Mouse (Mus musculus): ENCODE measurements at regions not wholly inside any gene's neighbourhood (a gene's known extent, or its start where the extent isn't known, plus 50 kb on each side); places are given as distances from the start of the nearest gene placed in this dataset.

- H3K9me3 ChIP-seq (ENCODE audit: control insufficient read depth, low read length): no peaks in the 10 kb centered on the region
- 40% methylated on average over 4 of the region's 4 CpGs for WGBS
- ATAC-seq (replicated peaks; ENCODE audit: low FRiP score, low TSS enrichment, low read depth) (no peak), DNase-seq (ENCODE audit: low spot score) (no peak)
- no peak overlapping the region for H3K4me3 ChIP-seq (ENCODE audit: low read depth, low read length)
- no peak overlapping the region for H3K4me2 ChIP-seq (ENCODE audit: low read length)
- H3K4me1 ChIP-seq (replicated peaks; ENCODE audit: control insufficient read depth, insufficient read depth, low read length): no peaks in the 10 kb centered on the region
- H3K36me3 ChIP-seq (ENCODE audit: control insufficient read depth, insufficient read depth, low read length): no peaks in the 10 kb centered on the region
- H3K27ac ChIP-seq (ENCODE audit: low read depth): no peak overlapping the region
- H3K27me3 ChIP-seq (replicated peaks; ENCODE audit: control insufficient read depth, insufficient read depth, low read length): no peaks in the 10 kb centered on the region
- H3K9ac ChIP-seq (ENCODE audit: low read length): no peak overlapping the region
Measured at GRCm38 (mm10) chr12:94580345-94580744, 1111.7 kb upstream of the Flrt2 start.

- H3K4me3 ChIP-seq (ENCODE audit: low read depth, low read length): no peak overlapping the region
- H3K4me1 ChIP-seq (replicated peaks; ENCODE audit: control insufficient read depth, insufficient read depth, low read length): no peaks in the 10 kb centered on the region
- no peak overlapping the region for H3K4me2 ChIP-seq (ENCODE audit: low read length)
- no peak overlapping the region for H3K27ac ChIP-seq (ENCODE audit: low read depth)
- H3K9me3 ChIP-seq (ENCODE audit: control insufficient read depth, low read length): no peaks in the 10 kb centered on the region
- ATAC-seq (replicated peaks; ENCODE audit: low FRiP score, low TSS enrichment, low read depth): no peak
- DNase-seq (ENCODE audit: low spot score): no peak
- H3K27me3 ChIP-seq (replicated peaks; ENCODE audit: control insufficient read depth, insufficient read depth, low read length): no peaks in the 10 kb centered on the region
- WGBS: 47% methylated on average over 1 of the region's 1 CpGs
- H3K36me3 ChIP-seq (ENCODE audit: control insufficient read depth, insufficient read depth, low read length): no peaks in the 10 kb centered on the region
- H3K9ac ChIP-seq (ENCODE audit: low read length): no peak overlapping the region
Measured at GRCm38 (mm10) chr12:94584309-94584708, 1107.7 kb upstream of the Flrt2 start.

- Histone ChIP-seq H3K4me2 (ENCODE audit: low read length) (no peak overlapping the region), H3K27ac (ENCODE audit: low read depth) (no peak overlapping the region), H3K9me3 (ENCODE audit: control insufficient read depth, low read length) (no peaks in the 10 kb centered on the region), H3K4me3 (ENCODE audit: low read depth, low read length) (no peak overlapping the region), H3K4me1 (replicated peaks; ENCODE audit: control insufficient read depth, insufficient read depth, low read length) (no peaks in the 10 kb centered on the region), H3K27me3 (replicated peaks; ENCODE audit: control insufficient read depth, insufficient read depth, low read length) (no peaks in the 10 kb centered on the region), H3K9ac (ENCODE audit: low read length) (no peak overlapping the region), H3K36me3 (ENCODE audit: control insufficient read depth, insufficient read depth, low read length) (no peaks in the 10 kb centered on the region)
- 67% methylated on average over 4 of the region's 4 CpGs for WGBS
- ATAC-seq (replicated peaks; ENCODE audit: low FRiP score, low TSS enrichment, low read depth) (no peak), DNase-seq (ENCODE audit: low spot score) (no peak)
Measured at GRCm38 (mm10) chr12:94587031-94587430, 1105.0 kb upstream of the Flrt2 start.

GRCm38 (mm10) chr12:94588599-94588998 lies 1103.4 kb upstream of the Flrt2 start:
- no peaks in the 10 kb centered on the region for H3K27me3 ChIP-seq (replicated peaks; ENCODE audit: control insufficient read depth, insufficient read depth, low read length)
- H3K27ac ChIP-seq (ENCODE audit: low read depth): no peak overlapping the region
- ATAC-seq (replicated peaks; ENCODE audit: low FRiP score, low TSS enrichment, low read depth): no peak
- no peak overlapping the region for H3K4me3 ChIP-seq (ENCODE audit: low read depth, low read length)
- WGBS: 53% methylated on average over 4 of the region's 4 CpGs
- H3K9me3 ChIP-seq (ENCODE audit: control insufficient read depth, low read length): no peaks in the 10 kb centered on the region
- DNase-seq (ENCODE audit: low spot score): no peak
- no peaks in the 10 kb centered on the region for H3K4me1 ChIP-seq (replicated peaks; ENCODE audit: control insufficient read depth, insufficient read depth, low read length)
- H3K4me2 ChIP-seq (ENCODE audit: low read length): no peak overlapping the region
- no peaks in the 10 kb centered on the region for H3K36me3 ChIP-seq (ENCODE audit: control insufficient read depth, insufficient read depth, low read length)
- H3K9ac ChIP-seq (ENCODE audit: low read length): no peak overlapping the region

GRCm38 (mm10) chr12:94589033-94589432 lies 1103.0 kb upstream of the Flrt2 start:
- 46% methylated on average over 4 of the region's 4 CpGs for WGBS
- H3K4me2 ChIP-seq (ENCODE audit: low read length): no peak overlapping the region
- H3K4me3 ChIP-seq (ENCODE audit: low read depth, low read length): no peak overlapping the region
- DNase-seq (ENCODE audit: low spot score): no peak
- H3K27me3 ChIP-seq (replicated peaks; ENCODE audit: control insufficient read depth, insufficient read depth, low read length): no peaks in the 10 kb centered on the region
- no peaks in the 10 kb centered on the region for H3K36me3 ChIP-seq (ENCODE audit: control insufficient read depth, insufficient read depth, low read length)
- no peak overlapping the region for H3K27ac ChIP-seq (ENCODE audit: low read depth)
- no peak for ATAC-seq (replicated peaks; ENCODE audit: low FRiP score, low TSS enrichment, low read depth)
- H3K9me3 ChIP-seq (ENCODE audit: control insufficient read depth, low read length): no peaks in the 10 kb centered on the region
- no peaks in the 10 kb centered on the region for H3K4me1 ChIP-seq (replicated peaks; ENCODE audit: control insufficient read depth, insufficient read depth, low read length)
- H3K9ac ChIP-seq (ENCODE audit: low read length): no peak overlapping the region

- Histone ChIP-seq H3K36me3 (ENCODE audit: control insufficient read depth, insufficient read depth, low read length) (no peaks in the 10 kb centered on the region), H3K4me2 (ENCODE audit: low read length) (no peak overlapping the region)
Measured at GRCm38 (mm10) chr12:94605566-94605965, 1086.5 kb upstream of the Flrt2 start.

GRCm38 (mm10) chr12:94636555-94636954 lies 1055.5 kb upstream of the Flrt2 start:
- DNase-seq (ENCODE audit: low spot score): no peak
- no peak overlapping the region for H3K4me2 ChIP-seq (ENCODE audit: low read length)
- ATAC-seq (replicated peaks; ENCODE audit: low FRiP score, low TSS enrichment, low read depth): no peak
- H3K4me1 ChIP-seq (replicated peaks; ENCODE audit: control insufficient read depth, insufficient read depth, low read length): no peaks in the 10 kb centered on the region
- H3K27me3 ChIP-seq (replicated peaks; ENCODE audit: control insufficient read depth, insufficient read depth, low read length): no peaks in the 10 kb centered on the region
- H3K27ac ChIP-seq (ENCODE audit: low read depth): no peak overlapping the region
- no peaks in the 10 kb centered on the region for H3K36me3 ChIP-seq (ENCODE audit: control insufficient read depth, insufficient read depth, low read length)
- no peaks in the 10 kb centered on the region for H3K9me3 ChIP-seq (ENCODE audit: control insufficient read depth, low read length)
- 89% methylated on average over 1 of the region's 1 CpGs for WGBS
- H3K9ac ChIP-seq (ENCODE audit: low read length): no peak overlapping the region
- H3K4me3 ChIP-seq (ENCODE audit: low read depth, low read length): no peak overlapping the region

More at GRCm38 (mm10) chr12:94605566-94605965, 1086.5 kb upstream of the Flrt2 start:
- no peak overlapping the region for H3K27ac ChIP-seq (ENCODE audit: low read depth)
- no peaks in the 10 kb centered on the region for H3K4me1 ChIP-seq (replicated peaks; ENCODE audit: control insufficient read depth, insufficient read depth, low read length)
- no peak overlapping the region for H3K4me3 ChIP-seq (ENCODE audit: low read depth, low read length)
- H3K9ac ChIP-seq (ENCODE audit: low read length): no peak overlapping the region
- no peaks in the 10 kb centered on the region for H3K9me3 ChIP-seq (ENCODE audit: control insufficient read depth, low read length)
- ATAC-seq (replicated peaks; ENCODE audit: low FRiP score, low TSS enrichment, low read depth): no peak
- WGBS: 65% methylated on average over 1 of the region's 1 CpGs
- H3K27me3 ChIP-seq (replicated peaks; ENCODE audit: control insufficient read depth, insufficient read depth, low read length): no peaks in the 10 kb centered on the region
- DNase-seq (ENCODE audit: low spot score): no peak

GRCm38 (mm10) chr12:94640153-94640552 lies 1051.9 kb upstream of the Flrt2 start:
- Histone ChIP-seq H3K9ac (ENCODE audit: low read length) (no peak overlapping the region), H3K9me3 (ENCODE audit: control insufficient read depth, low read length) (no peaks in the 10 kb centered on the region), H3K4me2 (ENCODE audit: low read length) (no peak overlapping the region), H3K4me3 (ENCODE audit: low read depth, low read length) (no peak overlapping the region), H3K4me1 (replicated peaks; ENCODE audit: control insufficient read depth, insufficient read depth, low read length) (no peaks in the 10 kb centered on the region), H3K27me3 (replicated peaks; ENCODE audit: control insufficient read depth, insufficient read depth, low read length) (no peaks in the 10 kb centered on the region), H3K27ac (ENCODE audit: low read depth) (no peak overlapping the region), H3K36me3 (ENCODE audit: control insufficient read depth, insufficient read depth, low read length) (no peaks in the 10 kb centered on the region)
- WGBS: 70% methylated on average over 4 of the region's 4 CpGs
- ATAC-seq (replicated peaks; ENCODE audit: low FRiP score, low TSS enrichment, low read depth): no peak
- no peak for DNase-seq (ENCODE audit: low spot score)

GRCm38 (mm10) chr12:94645302-94645701 lies 1046.7 kb upstream of the Flrt2 start:
- Histone ChIP-seq H3K36me3 (ENCODE audit: control insufficient read depth, insufficient read depth, low read length) (no peaks in the 10 kb centered on the region), H3K4me3 (ENCODE audit: low read depth, low read length) (no peak overlapping the region), H3K4me2 (ENCODE audit: low read length) (no peak overlapping the region), H3K27me3 (replicated peaks; ENCODE audit: control insufficient read depth, insufficient read depth, low read length) (no peaks in the 10 kb centered on the region), H3K9me3 (ENCODE audit: control insufficient read depth, low read length) (no peaks in the 10 kb centered on the region), H3K9ac (ENCODE audit: low read length) (no peak overlapping the region), H3K27ac (ENCODE audit: low read depth) (no peak overlapping the region), H3K4me1 (replicated peaks; ENCODE audit: control insufficient read depth, insufficient read depth, low read length) (no peaks in the 10 kb centered on the region)
- 73% methylated on average over 2 of the region's 2 CpGs for WGBS
- no peak for ATAC-seq (replicated peaks; ENCODE audit: low FRiP score, low TSS enrichment, low read depth)
- DNase-seq (ENCODE audit: low spot score): no peak
